Mouse (Mus musculus) brown adipose tissue, adult 24 weeks (tissue): ENCODE measurements around the gene Fancc. TPM values are rescaled to one million over a fixed set of nuclear protein-coding genes. Genes with fewer than 3 reads are reported as not detected.
A peak's percentile ranks its signal among the peaks of the same experiment; 100 is the strongest.

ENCODE experiments used
- H3K27ac ChIP-seq: fragments of 200-500 bp; replicated peaks from 2 replicates; pipeline ENCODE4 v1.5.1; 2012; ENCODE audit warnings: low read depth, mild to moderate bottlenecking, low read length
- H3K4me1 ChIP-seq: fragments of 200-500 bp; 2 replicates; pipeline ENCODE4 v1.6.1; 2012; ENCODE audit warnings: low read length, mixed read lengths; ENCODE audit not compliant: control insufficient read depth, insufficient read depth, insufficient read length
- H3K4me3 ChIP-seq: fragments of 200-500 bp; 2 replicates; pipeline ENCODE4 v1.5.1; 2012; ENCODE audit warnings: low read depth, mild to moderate bottlenecking, low read length, moderate library complexity; ENCODE audit not compliant: insufficient read depth
- polyA plus RNA-seq: library from polyadenylated mRNA; stranded (reverse); fragments of >200 nt; gene quantifications from 2 replicates; pipeline ENCODE4 v1.2.4, GENCODE M21; 2012; ENCODE audit not compliant: missing spikeins, insufficient read depth, insufficient read length

Fancc gene
- polyA plus RNA-seq, 1 experiment, result 4.0 TPM

GRCm38 (mm10) chr13:63276389-63276788 lies 220.7 kb downstream of the Fancc start:
- Histone ChIP-seq H3K4me3 (no peak overlapping the region), H3K4me1 (peaks cover 45% of the 10 kb centered on the region), H3K27ac (no peak overlapping the region)

GRCm38 (mm10) chr13:63274488-63275166 lies 222.5 kb downstream of the Fancc start:
- peak overlapping the region; percentile 39 for H3K27ac ChIP-seq
- peaks cover 38% of the 10 kb centered on the region for H3K4me1 ChIP-seq
- H3K4me3 ChIP-seq, result peak overlapping the region; percentile 39; the same call in 1 of the 2 replicates

- Histone ChIP-seq H3K27ac (peak overlapping the region; percentile 39), H3K4me3 (peak overlapping the region; percentile 39), H3K4me1 (peaks cover 38% of the 10 kb centered on the region)
Observed at GRCm38 (mm10) chr13:63273859-63274258, 223.2 kb downstream of the Fancc start.

GRCm38 (mm10) chr13:63272602-63273229 lies 224.4 kb downstream of the Fancc start:
- Histone ChIP-seq H3K27ac (peak overlapping the region; percentile 70), H3K4me1 (peaks cover 34% of the 10 kb centered on the region), H3K4me3 (peak overlapping the region; percentile 64)

- Histone ChIP-seq H3K4me1 (peaks cover 31% of the 10 kb centered on the region), H3K4me3 (peak overlapping the region; percentile 28), H3K27ac (peak overlapping the region; percentile 17; the same call in 1 of the 2 replicates)
Observed at GRCm38 (mm10) chr13:63272017-63272601, 225.0 kb downstream of the Fancc start.

GRCm38 (mm10) chr13:63270191-63270590 lies 226.9 kb downstream of the Fancc start:
- H3K4me3 ChIP-seq, result no peak overlapping the region
- H3K4me1 ChIP-seq, result peaks cover 25% of the 10 kb centered on the region
- no peak overlapping the region for H3K27ac ChIP-seq

- H3K4me1 ChIP-seq, result peaks cover 23% of the 10 kb centered on the region
- H3K4me3 ChIP-seq, result no peak overlapping the region
- peak overlapping the region; percentile 65 for H3K27ac ChIP-seq
Observed at GRCm38 (mm10) chr13:63268776-63269175, 228.3 kb downstream of the Fancc start.

GRCm38 (mm10) chr13:63268371-63268770 lies 228.7 kb downstream of the Fancc start:
- Histone ChIP-seq H3K27ac (peak overlapping the region; percentile 5; the same call in 1 of the 2 replicates), H3K4me1 (peaks cover 26% of the 10 kb centered on the region), H3K4me3 (no peak overlapping the region)

GRCm38 (mm10) chr13:63262168-63262957 lies 234.7 kb downstream of the Fancc start:
- Histone ChIP-seq H3K27ac (peak overlapping the region; percentile 11; the same call in 1 of the 2 replicates), H3K4me3 (no peak overlapping the region), H3K4me1 (peaks cover 45% of the 10 kb centered on the region)

GRCm38 (mm10) chr13:63261676-63262075 lies 235.4 kb downstream of the Fancc start:
- Histone ChIP-seq H3K27ac (peak overlapping the region; percentile 11; the same call in 1 of the 2 replicates), H3K4me3 (no peak overlapping the region), H3K4me1 (peaks cover 45% of the 10 kb centered on the region)

- Histone ChIP-seq H3K4me1 (peaks cover 48% of the 10 kb centered on the region), H3K4me3 (no peak overlapping the region), H3K27ac (peak overlapping the region; percentile 64)
Observed at GRCm38 (mm10) chr13:63260753-63261631, 236.1 kb downstream of the Fancc start.

GRCm38 (mm10) chr13:63260133-63260532 lies 236.9 kb downstream of the Fancc start:
- Histone ChIP-seq H3K4me1 (peaks cover 52% of the 10 kb centered on the region), H3K4me3 (no peak overlapping the region), H3K27ac (0 out of 2 replicates have a peak overlapping the region, but pooled peaks have one; percentile 37)

GRCm38 (mm10) chr13:63258671-63259070 lies 238.4 kb downstream of the Fancc start:
- peak overlapping the region; percentile 53; the same call in 1 of the 2 replicates for H3K27ac ChIP-seq
- peaks cover 57% of the 10 kb centered on the region for H3K4me1 ChIP-seq
- H3K4me3 ChIP-seq, result no peak overlapping the region

GRCm38 (mm10) chr13:63258167-63258582 lies 238.9 kb downstream of the Fancc start:
- Histone ChIP-seq H3K4me1 (peaks cover 57% of the 10 kb centered on the region), H3K4me3 (no peak overlapping the region), H3K27ac (peak overlapping the region; percentile 53; the same call in 1 of the 2 replicates)
